Mouse (Mus musculus) stomach, postnatal 0 days (tissue): ENCODE measurements at regions not wholly inside any gene's neighbourhood (a gene's known extent, or its start where the extent isn't known, plus 50 kb on each side); places are given as distances from the start of the nearest gene placed in this dataset.
"Not testable (repeated sequence)": the region's sequence is repeated elsewhere in the genome, so short reads cannot be mapped to it uniquely, and the experiment has no call there.

ENCODE experiments used
- CTCF ChIP-seq: IDR thresholded peaks from 2 replicates; pipeline ENCODE4 v1.5.1; 2016; ENCODE audit warnings: antibody characterized with exemption, low read depth, mild to moderate bottlenecking, moderate library complexity
- EP300 ChIP-seq: optimal IDR thresholded peaks from 2 replicates; pipeline ENCODE3; 2016; ENCODE audit warnings: antibody characterized with exemption

DNA sequence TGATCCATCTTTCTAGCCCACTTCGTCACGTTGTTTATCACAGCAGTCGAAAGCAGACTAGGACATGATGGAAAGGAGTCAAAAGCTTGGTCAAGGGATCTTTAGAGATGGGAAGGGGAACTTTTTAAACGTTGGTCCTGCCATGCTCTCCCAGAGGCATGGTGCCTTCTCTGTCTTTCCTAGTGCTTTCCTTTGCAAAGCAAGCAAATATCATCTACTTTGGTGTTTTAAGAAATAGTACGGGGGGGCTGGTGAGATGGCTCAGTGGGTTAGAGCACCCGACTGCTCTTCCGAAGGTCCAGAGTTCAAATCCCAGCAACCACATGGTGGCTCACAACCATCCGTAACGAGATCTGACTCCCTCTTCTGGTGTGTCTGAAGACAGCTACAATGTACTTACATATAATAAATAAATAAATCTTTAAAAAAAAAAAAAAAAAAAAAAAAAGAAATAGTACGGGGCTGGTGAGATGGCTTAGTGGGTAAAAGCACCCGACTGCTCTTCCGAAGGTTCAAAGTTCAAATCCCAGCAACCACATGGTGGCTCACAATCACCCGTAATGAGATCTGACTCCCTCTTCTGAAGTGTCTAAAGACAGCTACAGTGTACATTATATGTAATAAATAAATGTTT, 1637.6 kb downstream of the A830018L16Rik start:
- TF ChIP-seq CTCF, EP300: not testable (repeated sequence)
